8 mouse cellular contexts compared by ENCODE assay signal in genomic region chr5:64230507-64231041, GRCm38 (mm10).
DNase-seq lines count a peak whose midpoint lies in the region; ATAC-seq and TF ChIP-seq lines count a peak whose summit lies in the region.

No protein-coding gene starts in this region.

- no peak; the same call in none of the 2 replicates for ATAC-seq in hindbrain, embryonic 14.5 days (ENCODE audit: low FRiP score)
- peak; percentile 22 for ATAC-seq in liver, embryonic 16.5 days (ENCODE audit: low read depth)
- ATAC-seq in stomach, embryonic 14.5 days (ENCODE audit: insufficient number of reproducible peaks, insufficient read depth, low FRiP score, low read depth) = peak; percentile 67; the same call in 1 of the 2 replicates

- peak overlapping the region; percentile 84 for H3K27ac ChIP-seq in kidney, adult 2 months (ENCODE audit: insufficient read depth, low read depth, low read length)
- no peak overlapping the region for H3K27ac ChIP-seq in hindbrain, embryonic 14.5 days
- peak overlapping the region; percentile 50 for H3K27ac ChIP-seq in liver, embryonic 16.5 days (ENCODE audit: low read length)
- H3K27ac ChIP-seq in stomach, embryonic 14.5 days (ENCODE audit: low read length) = peak overlapping the region; percentile 72

- peaks cover 21% of the 10 kb centered on the region for H3K4me1 ChIP-seq in kidney, adult 2 months (ENCODE audit: control insufficient read depth, insufficient read depth, low read length)
- peaks cover 14% of the 10 kb centered on the region; the same call in 1 of the 2 replicates for H3K4me1 ChIP-seq in hindbrain, embryonic 14.5 days (replicated peaks; ENCODE audit: control insufficient read depth, insufficient read depth, low read length)
- peaks cover 18% of the 10 kb centered on the region for H3K4me1 ChIP-seq in liver, embryonic 16.5 days (ENCODE audit: control insufficient read depth, low read depth, low read length)
- H3K4me1 ChIP-seq in stomach, embryonic 14.5 days (ENCODE audit: control insufficient read depth, insufficient read depth, low read length) = peaks cover 18% of the 10 kb centered on the region; the same call in 1 of the 2 replicates

- H3K27me3 ChIP-seq in kidney, adult 2 months (replicated peaks; ENCODE audit: control insufficient read depth, insufficient read depth, low read length) = no peaks in the 10 kb centered on the region
- no peaks in the 10 kb centered on the region for H3K27me3 ChIP-seq in hindbrain, embryonic 14.5 days (ENCODE audit: control insufficient read depth, insufficient read depth, low read length)
- no peaks in the 10 kb centered on the region for H3K27me3 ChIP-seq in liver, embryonic 16.5 days (ENCODE audit: control insufficient read depth, insufficient read depth, low read depth, low read length)
- H3K27me3 ChIP-seq in stomach, embryonic 14.5 days (ENCODE audit: control insufficient read depth, insufficient read depth, low read length) = no peaks in the 10 kb centered on the region

- DNase-seq in kidney, adult 2 months = peak; percentile 49
- DNase-seq in kidney, adult 11 months = no peak
- DNase-seq in ES-CJ7 (ENCODE audit: low read depth, low spot score) = peak; percentile 30
- DNase-seq in embryo, embryonic 11 days = peak; percentile 64
- peak; percentile 35 for DNase-seq in hindbrain, embryonic 14.5 days (ENCODE audit: low spot score)
- DNase-seq in left cerebral cortex, postnatal 14 days (ENCODE audit: low spot score in 2 of 2) = no peak

- H3K9me3 ChIP-seq in hindbrain, embryonic 14.5 days (ENCODE audit: control insufficient read depth, low read length) = no peaks in the 10 kb centered on the region
- no peaks in the 10 kb centered on the region for H3K9me3 ChIP-seq in liver, embryonic 16.5 days (replicated peaks; ENCODE audit: control insufficient read depth, low read length)
- H3K9me3 ChIP-seq in stomach, embryonic 14.5 days (ENCODE audit: control insufficient read depth, low read depth, low read length) = no peaks in the 10 kb centered on the region

- no peak for TF ChIP-seq CTCF in kidney, adult 2 months (conservative IDR thresholded peaks at IDR 0.05; ENCODE audit: insufficient read depth, insufficient read length, low read depth, low read length)

- TF ChIP-seq POLR2A in kidney, adult 2 months (IDR thresholded peaks at IDR 0.05; ENCODE audit: low read depth, low read length) = no peak

- 1% methylated on average over 30 of the region's 33 CpGs for WGBS in kidney, adult 2 months
- WGBS in hindbrain, embryonic 14.5 days = under 1% methylated on average over 27 of the region's 33 CpGs
- 0% methylated on average over 26 of the region's 33 CpGs for WGBS in liver, embryonic 16.5 days (ENCODE audit: insufficient replicate concordance)
- WGBS in stomach, embryonic 14.5 days = under 1% methylated on average over 33 of the region's 33 CpGs

- H3K4me3 ChIP-seq in kidney, adult 2 months (ENCODE audit: insufficient read depth, low read depth, low read length) = peak overlapping the region; percentile 100
- peak overlapping the region; percentile 67 for H3K4me3 ChIP-seq in hindbrain, embryonic 14.5 days (replicated peaks; ENCODE audit: low read length)
- H3K4me3 ChIP-seq in liver, embryonic 16.5 days (ENCODE audit: low read depth, low read length) = peak overlapping the region; percentile 73
- peak overlapping the region; percentile 73 for H3K4me3 ChIP-seq in stomach, embryonic 14.5 days (ENCODE audit: low read depth, low read length)

- no peaks in the 10 kb centered on the region for H3K36me3 ChIP-seq in kidney, adult 2 months (ENCODE audit: control insufficient read depth, insufficient read depth, low read length)
- H3K36me3 ChIP-seq in hindbrain, embryonic 14.5 days (replicated peaks; ENCODE audit: control insufficient read depth, insufficient read depth) = no peaks in the 10 kb centered on the region
- no peaks in the 10 kb centered on the region for H3K36me3 ChIP-seq in liver, embryonic 16.5 days (ENCODE audit: control insufficient read depth, insufficient read depth)
- H3K36me3 ChIP-seq in stomach, embryonic 14.5 days (ENCODE audit: control insufficient read depth, insufficient read depth, low read length) = no peaks in the 10 kb centered on the region

- H3K4me2 ChIP-seq in hindbrain, embryonic 14.5 days (replicated peaks) = peak overlapping the region; percentile 75
- peak overlapping the region; percentile 97 for H3K4me2 ChIP-seq in liver, embryonic 16.5 days (ENCODE audit: low read depth, low read length)
- peak overlapping the region; percentile 71 for H3K4me2 ChIP-seq in stomach, embryonic 14.5 days (replicated peaks; ENCODE audit: low read depth, low read length)

- intact Hi-C loops in left cerebral cortex, postnatal 14 days (cut with DNase I) = no loop called here

- peak overlapping the region; percentile 76 for H3K9ac ChIP-seq in hindbrain, embryonic 14.5 days
- peak overlapping the region; percentile 69 for H3K9ac ChIP-seq in liver, embryonic 16.5 days (ENCODE audit: low read depth, low read length)
- peak overlapping the region; percentile 65 for H3K9ac ChIP-seq in stomach, embryonic 14.5 days (replicated peaks; ENCODE audit: low read depth, low read length)

Comparison
In these comparisons a context has a peak if more than half of its experiments do, and no peak if none do; other contexts are left out.
1. DNase-seq: peak in kidney, adult 2 months (single experiment), ES-CJ7 (single experiment), embryo, embryonic 11 days (single experiment) and hindbrain, embryonic 14.5 days (single experiment); none in kidney, adult 11 months (single experiment) and left cerebral cortex, postnatal 14 days (0 of 2).
2. Peak in every context shown above with its lines, with median percentiles within 50 percentile points of each other: H3K4me3 ChIP-seq, H3K4me2 ChIP-seq and H3K9ac ChIP-seq.